Mouse (Mus musculus) thymus, postnatal 14 days (tissue): Measurements from ENCODE around the gene Pik3r3.
A peak's percentile ranks its signal among the peaks of the same experiment; 100 is the strongest.
"Not testable (repeated sequence)": the region's sequence is repeated elsewhere in the genome, so short reads cannot be mapped to it uniquely, and the experiment has no call there.

Experiments used
- DNase-seq: peaks from one replicate; pipeline ENCODE4 v3.0.0; 2021

The Pik3r3 gene

DNA sequence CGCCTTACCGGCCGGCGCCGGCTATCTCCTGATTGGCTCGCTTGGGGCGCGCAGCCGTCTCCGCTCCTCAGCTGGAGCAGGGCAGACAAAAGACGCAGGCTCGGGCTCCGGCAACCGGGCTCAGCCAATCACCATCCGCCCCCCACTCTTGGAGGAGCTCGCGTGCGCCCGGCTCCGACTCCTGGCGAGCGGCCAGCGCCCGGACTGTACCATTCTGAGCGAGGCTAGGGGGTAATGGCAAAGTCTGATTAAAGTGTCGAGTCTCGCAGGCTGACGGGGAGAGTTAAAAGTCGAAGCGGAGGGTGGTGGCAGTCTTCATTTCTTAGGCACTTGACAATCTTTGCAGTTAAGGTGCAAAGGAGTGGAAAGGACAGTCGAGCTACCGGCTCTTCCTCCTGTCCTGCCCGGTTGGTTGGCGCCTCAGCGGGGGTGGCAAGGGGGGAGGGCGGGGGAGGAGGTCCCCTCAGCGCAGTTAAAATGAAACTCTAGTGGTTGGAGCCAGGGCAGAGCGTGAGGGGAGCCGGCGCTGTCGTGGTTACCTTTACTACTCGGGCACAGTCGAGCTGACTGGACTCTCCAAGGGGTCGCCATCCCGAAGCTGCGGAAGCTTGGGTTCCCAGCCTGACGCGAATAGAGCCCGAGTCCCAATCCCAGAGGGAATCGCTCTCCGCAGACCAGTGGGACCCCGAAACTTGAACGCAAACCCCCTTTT, at the start of gene Pik3r3:
Gene Pik3r3, plus strand, starts transcription at position 479 of the 712 bp plus-strand sequence.
- peak; percentile 99 for DNase-seq

- DNase-seq: no peak
Observed at GRCm38 (mm10) chr4:116173072-116173471, 48.3 kb upstream of the Pik3r3 start, which contains the start of the genes 1700042G07Rik and Gm49337. TSS of gene 1700042G07Rik (plus strand) at chr4:116173372. TSS of gene Gm49337 (plus strand) at chr4:116173384.

DNA sequence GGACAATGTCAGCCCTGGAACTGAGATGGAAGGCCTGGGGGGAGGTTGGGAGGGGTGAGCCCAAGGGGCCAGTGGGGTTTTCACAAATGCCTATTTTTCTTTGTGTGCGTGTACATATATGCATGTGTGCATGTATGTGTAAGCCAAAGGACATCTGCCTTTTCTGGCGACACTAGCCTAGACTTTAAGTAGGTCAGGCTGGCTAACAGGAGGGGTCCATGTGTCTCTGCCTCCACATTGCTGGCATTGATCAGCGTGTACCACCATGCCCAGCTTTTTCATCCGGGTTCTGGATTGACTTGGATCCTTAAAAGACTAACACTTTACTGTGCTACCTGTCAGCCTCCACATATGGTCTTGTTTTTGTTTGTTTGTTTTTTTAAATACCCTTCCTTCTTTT, 47.7 kb upstream of the Pik3r3 start:
- no peak for DNase-seq

- DNase-seq: no peak
Observed at GRCm38 (mm10) chr4:116174466-116175116, 46.8 kb upstream of the Pik3r3 start.

DNA sequence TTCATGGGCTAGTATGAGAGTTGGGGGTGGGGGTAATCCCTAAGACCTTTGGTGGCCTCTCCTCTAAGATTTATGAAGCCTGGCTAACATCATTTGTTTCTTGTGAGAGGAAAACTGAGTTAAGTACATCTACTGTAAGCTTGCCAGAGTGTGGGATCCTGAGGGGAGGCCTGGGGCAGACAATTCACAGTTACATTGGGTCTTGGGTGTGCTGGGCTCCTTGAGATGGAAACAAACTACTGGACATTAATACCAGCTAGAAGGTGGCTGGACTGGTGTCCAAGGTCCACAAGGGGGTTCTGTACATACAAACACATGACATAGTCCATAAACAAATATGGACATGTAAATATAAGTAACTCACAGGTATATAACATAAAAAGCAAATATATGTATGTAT, 46.3 kb upstream of the Pik3r3 start:
- DNase-seq: no peak

DNA sequence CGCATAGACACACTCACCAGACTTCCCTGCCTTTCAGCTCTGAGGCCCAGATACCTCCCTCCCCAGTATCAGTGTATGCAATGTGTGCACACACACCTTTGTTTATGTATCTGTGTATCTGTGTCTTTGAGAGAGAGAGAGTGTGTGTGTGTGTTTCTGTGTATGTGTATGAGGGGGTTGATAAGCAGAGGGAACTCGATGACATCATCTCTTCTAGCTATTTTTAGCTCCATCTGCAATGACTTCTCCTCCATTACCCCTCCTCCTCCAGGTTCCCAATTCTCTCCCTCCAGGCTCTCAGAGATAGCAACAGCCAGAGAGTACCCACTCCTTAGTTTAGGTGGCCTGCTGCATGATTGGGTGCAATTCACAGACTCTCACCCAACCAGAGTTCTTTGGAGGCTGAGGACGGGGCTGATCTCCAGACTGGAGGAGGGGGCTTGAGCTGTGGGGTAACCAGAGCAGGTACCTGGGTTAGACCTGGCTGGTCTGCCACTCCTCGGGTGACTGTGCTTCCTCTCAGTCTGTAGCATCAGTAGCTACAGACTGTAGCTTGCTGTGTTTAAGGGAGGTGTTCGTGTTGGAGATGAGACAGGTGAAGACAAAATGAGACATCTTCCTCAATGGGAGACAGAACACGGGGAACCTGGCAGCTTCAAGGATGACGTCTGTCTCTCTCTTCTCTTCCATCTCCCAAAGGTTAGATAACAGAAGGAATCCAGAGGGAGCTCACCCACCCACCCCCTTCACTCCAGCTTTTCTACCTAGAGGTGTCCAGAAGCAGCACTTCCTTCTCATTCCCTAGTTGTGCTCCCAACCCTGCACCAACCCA, 45.5 kb upstream of the Pik3r3 start:
- DNase-seq: no peak

- DNase-seq: peak; percentile 71
Observed at GRCm38 (mm10) chr4:116176543-116176988, 44.9 kb upstream of the Pik3r3 start.

DNA sequence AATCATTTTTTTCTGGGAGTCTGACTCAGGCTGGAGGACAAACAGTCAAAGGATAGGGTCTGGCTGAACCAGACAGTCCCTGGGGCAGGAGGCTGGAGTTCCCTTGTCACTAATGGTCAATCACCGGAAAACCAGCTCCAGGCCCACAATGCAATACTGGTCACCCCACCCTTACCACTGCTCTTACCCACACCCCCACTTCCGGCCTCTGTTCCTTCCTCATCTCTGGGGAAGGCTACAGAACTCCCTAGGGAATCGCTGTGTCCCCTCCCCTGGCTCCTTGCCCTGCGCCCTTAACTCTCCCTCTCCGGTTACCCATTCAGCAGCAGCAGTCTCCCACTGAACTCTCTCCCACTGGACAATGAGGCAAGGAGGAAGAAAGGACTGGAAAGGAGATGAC, 44.3 kb upstream of the Pik3r3 start:
- peak; percentile 19 for DNase-seq

GRCm38 (mm10) chr4:116182079-116182478, 39.3 kb upstream of the Pik3r3 start:
- DNase-seq: no peak

GRCm38 (mm10) chr4:116182745-116183144, 38.7 kb upstream of the Pik3r3 start:
- no peak for DNase-seq

- DNase-seq: no peak
Observed at GRCm38 (mm10) chr4:116185083-116185482, 36.3 kb upstream of the Pik3r3 start.

DNA sequence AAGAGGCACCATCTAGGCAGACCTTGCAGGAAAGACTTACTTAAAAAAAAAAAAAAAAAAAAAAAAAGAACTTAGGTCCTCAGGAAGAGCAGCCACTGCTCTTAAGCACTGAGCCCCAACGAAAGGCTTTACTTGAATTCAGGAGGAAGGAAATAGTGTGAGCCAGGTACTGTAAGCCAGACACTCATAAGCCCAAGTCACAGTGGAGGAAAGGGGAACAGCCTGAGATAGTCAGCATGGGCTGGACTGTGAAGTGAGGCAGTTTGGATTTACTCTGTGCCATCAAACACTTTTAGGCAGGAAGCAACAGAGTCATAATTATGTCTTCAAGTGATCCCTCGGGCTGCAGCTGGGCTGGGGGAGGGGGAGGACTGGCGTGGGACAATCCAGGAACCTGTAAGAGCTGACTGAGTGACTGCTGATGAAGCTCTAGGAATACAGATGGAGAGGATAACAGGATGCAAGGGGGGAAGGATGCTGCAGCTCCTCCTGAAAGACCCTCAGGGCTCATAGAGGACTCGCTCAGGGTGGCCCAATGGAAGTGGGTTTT, 29.1 kb upstream of the Pik3r3 start:
- no peak for DNase-seq

GRCm38 (mm10) chr4:116193583-116194383, 27.6 kb upstream of the Pik3r3 start:
- DNase-seq: no peak

GRCm38 (mm10) chr4:116198422-116198821, 23.0 kb upstream of the Pik3r3 start:
- DNase-seq: peak; percentile 40

DNA sequence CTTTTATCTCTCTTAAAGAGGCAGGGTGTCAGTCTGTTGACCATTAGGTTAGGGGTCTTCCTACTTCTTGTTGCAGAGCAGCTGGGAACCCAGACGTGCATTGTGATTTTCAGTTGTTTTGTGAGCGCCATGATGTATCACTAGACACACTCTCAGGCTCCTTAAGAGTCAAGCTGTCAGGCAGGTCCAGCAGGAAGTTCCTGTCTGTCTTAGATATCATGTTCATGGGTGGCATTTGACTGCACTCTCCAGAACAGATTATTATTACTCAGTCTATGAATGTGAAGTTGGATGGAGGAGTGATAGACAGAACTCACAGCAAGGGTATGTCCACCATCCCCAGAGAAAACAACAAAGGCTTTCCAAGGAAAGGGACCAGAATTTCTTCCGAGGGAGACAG, 17.0 kb upstream of the Pik3r3 start:
- DNase-seq: no peak

GRCm38 (mm10) chr4:116206531-116206930, 14.9 kb upstream of the Pik3r3 start:
- no peak for DNase-seq

DNA sequence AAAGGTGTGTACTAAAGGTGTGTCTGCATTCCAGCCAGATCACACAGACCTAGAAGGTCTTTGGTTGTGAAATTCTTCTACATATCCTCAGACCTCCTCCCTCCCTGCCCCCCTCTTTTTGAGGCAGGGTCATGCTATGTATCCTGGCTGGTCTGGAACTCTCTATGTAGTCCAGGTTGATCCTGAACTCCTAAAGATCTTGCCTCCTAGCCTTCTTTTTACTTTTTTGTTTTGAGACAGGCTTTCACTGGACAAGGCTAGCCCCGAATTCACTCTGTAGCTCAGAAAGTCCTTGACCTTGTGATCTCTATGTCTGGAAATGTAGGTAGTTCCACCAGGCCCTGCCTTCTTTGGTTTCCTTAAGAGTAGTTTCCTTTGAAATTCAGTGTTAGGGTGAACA, 12.5 kb upstream of the Pik3r3 start:
- DNase-seq: no peak

DNA sequence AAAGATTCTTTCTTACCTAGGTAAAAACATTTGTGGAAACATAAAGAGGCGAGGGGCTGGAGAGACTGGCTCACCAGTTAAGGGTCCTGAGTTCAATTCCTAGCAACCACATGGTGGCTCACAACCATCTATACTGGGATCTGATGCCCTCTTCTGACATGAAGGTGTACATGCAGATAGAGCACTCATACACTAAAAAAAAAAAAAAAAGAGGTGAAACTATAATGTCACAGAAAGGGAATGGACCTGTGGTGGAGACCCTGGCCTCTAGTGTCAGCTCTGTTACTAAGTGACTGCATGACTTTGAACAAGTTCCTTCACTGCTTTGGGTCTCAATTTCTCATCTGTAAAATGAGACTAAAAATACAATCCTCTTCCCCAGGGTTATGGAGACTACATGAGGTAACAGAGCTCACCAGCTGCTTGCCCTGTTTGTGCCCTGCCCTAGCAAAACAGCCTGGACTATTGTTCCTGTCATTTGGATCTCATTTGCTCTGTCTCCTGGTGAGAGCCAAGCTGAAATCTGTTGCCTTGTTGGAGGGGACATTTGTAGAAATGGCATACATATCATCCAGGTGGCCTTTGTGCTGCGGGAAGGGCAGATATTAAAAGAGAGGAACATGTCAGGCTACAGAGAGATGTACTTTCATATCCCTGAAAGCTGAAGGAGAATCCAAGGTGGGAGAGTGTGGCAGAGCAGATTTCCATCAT, 5.4 kb upstream of the Pik3r3 start:
- DNase-seq: no peak

DNA sequence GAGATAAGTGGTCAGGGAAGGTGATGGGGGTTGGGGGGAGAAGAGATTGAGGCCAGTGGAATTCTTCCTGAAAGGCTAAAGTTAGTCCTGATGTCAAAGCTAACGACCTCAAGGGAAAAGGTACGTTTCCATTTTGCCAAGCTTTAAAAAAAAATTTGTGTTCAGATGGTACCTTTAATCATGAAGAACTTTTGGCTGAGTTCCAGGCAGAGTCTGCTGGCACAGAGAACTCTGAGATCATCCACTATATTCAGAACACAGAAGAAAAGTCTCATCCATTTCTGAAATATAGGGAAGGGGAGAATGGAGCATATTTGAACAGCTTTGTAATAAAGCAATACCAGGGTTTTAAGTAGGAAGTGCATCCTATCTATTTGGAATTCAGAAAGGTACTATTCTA, 4.4 kb upstream of the Pik3r3 start:
- DNase-seq: no peak

DNA sequence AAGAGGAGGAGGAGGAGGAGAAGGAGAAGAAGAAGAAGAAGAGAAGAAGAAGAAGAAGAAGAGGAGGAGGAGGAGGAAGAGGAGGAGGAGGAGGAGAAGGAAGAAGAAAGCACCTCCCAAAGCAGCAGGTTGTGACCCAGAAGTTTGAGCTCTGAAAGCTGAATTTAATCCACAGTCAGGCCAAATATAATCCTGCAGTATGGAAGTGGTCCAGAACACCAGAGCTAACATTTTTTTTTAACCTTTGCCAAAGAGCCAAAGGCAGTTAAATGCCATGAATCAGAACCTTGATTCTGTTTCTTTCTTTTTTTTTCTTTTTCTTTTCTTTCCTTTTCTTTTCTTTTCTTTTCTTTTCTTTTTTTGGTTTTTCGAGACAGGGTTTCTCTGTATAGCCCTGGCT, 3.8 kb upstream of the Pik3r3 start:
- DNase-seq: not testable (repeated sequence)

DNA sequence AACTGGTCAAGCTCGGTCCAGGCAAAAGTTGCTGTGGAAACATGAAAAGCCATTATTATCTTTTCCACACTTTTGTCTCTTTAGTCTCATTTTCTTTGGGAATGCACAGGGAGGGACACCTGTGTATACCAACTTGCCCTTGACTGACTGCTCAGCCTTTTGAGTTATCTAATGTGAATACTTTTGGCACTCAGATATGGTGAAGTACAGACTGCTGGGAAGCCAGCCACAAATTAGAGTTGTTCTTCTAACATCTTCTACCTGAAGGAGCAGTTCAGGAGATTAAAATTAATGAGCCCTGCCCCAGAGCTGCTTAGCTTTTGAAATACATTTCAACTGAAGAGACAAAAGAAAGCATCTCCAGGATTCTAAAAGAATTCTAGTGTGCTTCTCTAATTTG, 2.4 kb upstream of the Pik3r3 start:
- no peak for DNase-seq
